Mouse (Mus musculus) G1E (cell line): Measurements from ENCODE around the gene Arfgef2.

Experiments used
- CTCF ChIP-seq: IDR thresholded peaks from 2 replicates; pipeline ENCODE4 v1.5.1; 2012; ENCODE audit warnings: low read depth, low read length, inconsistent platforms, mixed read lengths
- GATA1 ChIP-seq: IDR thresholded peaks from 2 replicates; pipeline ENCODE4 v1.6.1; 2012; ENCODE audit warnings: borderline replicate concordance, low read length, inconsistent platforms, mixed read lengths
- TAL1 ChIP-seq: conservative IDR thresholded peaks from 2 replicates; pipeline ENCODE4 v1.6.1; 2012; ENCODE audit warnings: low read depth, low read length, inconsistent platforms, mixed read lengths

- TF ChIP-seq CTCF, result no peak
- TF ChIP-seq GATA1, result no peak
- TF ChIP-seq TAL1, result no peak
These were observed 139.0 kb downstream of the Arfgef2 start for GRCm38 (mm10) chr2:166944346-166944745.
